Mouse (Mus musculus): ENCODE data around the gene 2510009E07Rik. TPM values are rescaled to one million over a fixed set of nuclear protein-coding genes. Genes with fewer than 3 reads are reported as not detected.
A peak's percentile ranks its signal among the peaks of the same experiment; 100 is the strongest.

The 2510009E07Rik gene
- polyA plus RNA-seq, 2 experiments = 1.6 to 1.9 TPM

- no peak overlapping the region for H3K9ac ChIP-seq (replicated peaks)
- no peaks in the 10 kb centered on the region for H3K9me3 ChIP-seq (ENCODE audit: control insufficient read depth, low read length)
- ATAC-seq (ENCODE audit: insufficient read depth) = no peak
- no peak for DNase-seq (ENCODE audit: low read depth in 3 of 3, low spot score in 3 of 3)
- TF ChIP-seq EP300 (IDR thresholded peaks at IDR 0.05; ENCODE audit: low read depth) (no peak), CTCF (IDR thresholded peaks at IDR 0.05; ENCODE audit: low read depth) (no peak)
- no peaks in the 10 kb centered on the region for H3K27me3 ChIP-seq (ENCODE audit: control insufficient read depth, insufficient read depth, low read length)
- 72% methylated on average over 6 of the region's 6 CpGs for WGBS (ENCODE audit: insufficient replicate concordance)
- no peaks in the 10 kb centered on the region for H3K36me3 ChIP-seq (replicated peaks; ENCODE audit: control insufficient read depth, insufficient read depth, low read depth)
- no peak overlapping the region for H3K4me2 ChIP-seq (ENCODE audit: low read depth)
- H3K4me1 ChIP-seq (replicated peaks; ENCODE audit: control insufficient read depth in 2 of 2, insufficient read depth in 2 of 2, low read length in 1 of 2) = peaks cover 0 to 2% of the 10 kb centered on the region in 2 experiments; a peak in 2 of 4 replicates
- H3K4me3 ChIP-seq (ENCODE audit: insufficient read depth in 1 of 2, low read depth in 2 of 2, low read length in 2 of 2) = no peak overlapping the region
- H3K27ac ChIP-seq = no peak overlapping the region
Measured at GRCm38 (mm10) chr16:21627248-21627647, 67.2 kb downstream of the 2510009E07Rik start.

DNA sequence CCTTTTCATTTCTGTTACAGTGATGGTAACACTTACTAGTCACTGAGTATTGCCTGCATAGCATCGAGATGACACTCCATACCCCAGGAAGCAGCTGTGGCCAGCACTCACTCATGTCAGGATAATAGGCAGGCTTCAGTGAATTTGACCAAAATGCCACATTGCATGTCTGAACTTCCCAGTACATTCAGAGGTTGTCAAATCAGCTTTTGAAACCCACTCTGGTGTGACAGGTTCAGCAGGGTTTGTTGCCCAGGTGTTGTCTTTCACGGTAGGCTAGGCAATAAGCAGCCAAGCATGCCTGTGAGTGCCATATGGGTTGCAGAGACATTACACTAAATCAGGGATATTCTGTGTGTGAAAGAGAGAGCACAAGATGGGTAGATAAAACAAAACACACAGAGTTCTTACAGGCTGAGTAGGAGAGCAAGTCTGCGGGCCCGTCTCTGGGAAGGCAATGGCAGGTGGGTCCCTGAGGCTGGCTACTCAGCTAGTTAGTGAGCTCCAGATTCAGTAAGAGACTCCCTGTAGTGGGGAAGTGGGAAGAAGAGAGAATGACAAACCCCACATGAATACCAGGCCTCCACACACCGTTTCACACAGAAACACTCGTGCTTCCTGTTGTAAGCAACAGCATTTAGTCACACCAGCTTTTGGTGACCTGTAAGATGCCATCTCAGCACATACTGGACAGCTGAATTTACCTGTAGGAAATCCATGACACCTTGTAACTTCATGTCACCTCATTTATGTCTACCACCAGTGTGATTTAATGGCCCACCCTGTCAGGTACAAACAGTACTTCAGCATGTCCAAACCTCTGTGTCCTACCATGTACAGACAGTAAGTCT lies 68.5 kb downstream of the 2510009E07Rik start:
- 62% methylated on average over 6 of the region's 6 CpGs for WGBS (ENCODE audit: insufficient replicate concordance)
- no peak overlapping the region for H3K4me2 ChIP-seq (ENCODE audit: low read depth)
- ATAC-seq (ENCODE audit: insufficient read depth) = no peak
- H3K27me3 ChIP-seq (ENCODE audit: control insufficient read depth, insufficient read depth, low read length) = no peaks in the 10 kb centered on the region
- H3K4me1 ChIP-seq (replicated peaks; ENCODE audit: control insufficient read depth in 2 of 2, insufficient read depth in 2 of 2, low read length in 1 of 2) = peaks cover 0 to 2% of the 10 kb centered on the region in 2 experiments; a peak in 1 of 4 replicates
- DNase-seq (ENCODE audit: low read depth in 3 of 3, low spot score in 3 of 3) = no peak
- TF ChIP-seq EP300 (IDR thresholded peaks at IDR 0.05; ENCODE audit: low read depth) (no peak), CTCF (IDR thresholded peaks at IDR 0.05; ENCODE audit: low read depth) (no peak)
- no peak overlapping the region for H3K9ac ChIP-seq (replicated peaks)
- H3K4me3 ChIP-seq (ENCODE audit: insufficient read depth in 1 of 2, low read depth in 2 of 2, low read length in 2 of 2) = no peak overlapping the region
- no peaks in the 10 kb centered on the region for H3K9me3 ChIP-seq (ENCODE audit: control insufficient read depth, low read length)
- no peaks in the 10 kb centered on the region for H3K36me3 ChIP-seq (replicated peaks; ENCODE audit: control insufficient read depth, insufficient read depth, low read depth)
- H3K27ac ChIP-seq = no peak overlapping the region

DNA sequence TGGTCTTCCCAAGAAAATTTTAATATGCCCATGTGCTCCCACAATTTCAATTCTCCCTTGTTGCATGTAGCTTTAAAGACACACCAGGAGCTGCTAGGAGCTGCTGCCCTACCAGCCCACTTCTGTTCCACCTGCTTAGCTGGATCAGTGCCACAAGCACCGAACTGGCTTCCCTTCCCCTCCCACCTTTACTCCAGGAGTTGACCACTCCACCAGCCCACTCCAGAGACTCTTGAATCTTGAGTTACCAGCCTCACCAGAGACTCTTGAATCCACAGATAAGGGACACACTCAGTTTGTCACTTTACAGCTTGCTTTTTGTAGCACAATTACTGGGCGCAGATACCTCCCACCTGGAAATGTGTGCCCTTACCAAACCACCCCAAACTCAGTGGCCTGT lies 73.8 kb downstream of the 2510009E07Rik start:
- DNase-seq (ENCODE audit: low read depth in 3 of 3, low spot score in 3 of 3) (no peak), ATAC-seq (ENCODE audit: insufficient read depth) (no peak)
- Histone ChIP-seq H3K4me2 (ENCODE audit: low read depth) (no peak overlapping the region), H3K27me3 (ENCODE audit: control insufficient read depth, insufficient read depth, low read length) (no peaks in the 10 kb centered on the region), H3K4me1 (replicated peaks; ENCODE audit: control insufficient read depth in 2 of 2, insufficient read depth in 2 of 2, low read length in 1 of 2) (no peaks in the 10 kb centered on the region; a peak in 1 of 4 replicates), H3K36me3 (replicated peaks; ENCODE audit: control insufficient read depth, insufficient read depth, low read depth) (no peaks in the 10 kb centered on the region), H3K9ac (replicated peaks) (no peak overlapping the region), H3K4me3 (ENCODE audit: insufficient read depth in 1 of 2, low read depth in 2 of 2, low read length in 2 of 2) (no peak overlapping the region), H3K27ac (no peak overlapping the region), H3K9me3 (ENCODE audit: control insufficient read depth, low read length) (no peaks in the 10 kb centered on the region)
- whole genome bisulfite sequencing (ENCODE audit: insufficient replicate concordance) = 59% methylated on average over 2 of the region's 2 CpGs
- TF ChIP-seq CTCF (IDR thresholded peaks at IDR 0.05; ENCODE audit: low read depth) (no peak), EP300 (IDR thresholded peaks at IDR 0.05; ENCODE audit: low read depth) (no peak)

- no peak for DNase-seq (ENCODE audit: low read depth in 3 of 3, low spot score in 3 of 3)
- no peaks in the 10 kb centered on the region for H3K36me3 ChIP-seq (replicated peaks; ENCODE audit: control insufficient read depth, insufficient read depth, low read depth)
- H3K9ac ChIP-seq (replicated peaks) = no peak overlapping the region
- H3K4me3 ChIP-seq (ENCODE audit: insufficient read depth in 1 of 2, low read depth in 2 of 2, low read length in 2 of 2) = no peak overlapping the region
- WGBS (ENCODE audit: insufficient replicate concordance) = 53% methylated on average over 7 of the region's 7 CpGs
- TF ChIP-seq CTCF (IDR thresholded peaks at IDR 0.05; ENCODE audit: low read depth) (peak; percentile 58), EP300 (IDR thresholded peaks at IDR 0.05; ENCODE audit: low read depth) (no peak)
- H3K9me3 ChIP-seq (ENCODE audit: control insufficient read depth, low read length) = no peaks in the 10 kb centered on the region
- no peak overlapping the region for H3K4me2 ChIP-seq (ENCODE audit: low read depth)
- H3K4me1 ChIP-seq (replicated peaks; ENCODE audit: control insufficient read depth in 2 of 2, insufficient read depth in 2 of 2, low read length in 1 of 2) = no peaks in the 10 kb centered on the region; a peak in 1 of 4 replicates
- H3K27ac ChIP-seq = no peak overlapping the region
- no peak for ATAC-seq (ENCODE audit: insufficient read depth)
- H3K27me3 ChIP-seq (ENCODE audit: control insufficient read depth, insufficient read depth, low read length) = no peaks in the 10 kb centered on the region
Measured at GRCm38 (mm10) chr16:21615802-21616201, 78.7 kb downstream of the 2510009E07Rik start.

DNA sequence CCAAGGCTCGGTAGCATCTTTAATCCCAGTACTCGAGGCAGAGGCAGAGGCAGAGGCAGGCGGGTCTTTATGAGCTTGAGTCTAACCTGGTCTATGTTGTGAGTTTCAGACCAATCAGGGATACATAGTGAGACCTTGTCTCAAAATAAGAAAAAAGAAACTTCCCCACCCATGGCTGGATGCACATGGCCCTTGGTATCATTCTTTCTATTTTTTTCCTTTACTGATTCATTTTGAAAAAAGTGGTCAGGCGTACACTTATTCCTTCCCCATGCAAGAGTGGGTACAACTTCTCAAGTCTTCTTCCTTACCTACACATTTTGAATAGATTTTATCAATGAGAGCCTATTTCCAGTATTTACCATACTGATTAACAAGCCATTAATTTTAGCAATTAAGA lies 84.0 kb downstream of the 2510009E07Rik start:
- no peaks in the 10 kb centered on the region for H3K27me3 ChIP-seq (ENCODE audit: control insufficient read depth, insufficient read depth, low read length)
- H3K36me3 ChIP-seq (replicated peaks; ENCODE audit: control insufficient read depth, insufficient read depth, low read depth) = no peaks in the 10 kb centered on the region
- no peak overlapping the region for H3K4me3 ChIP-seq (ENCODE audit: insufficient read depth in 1 of 2, low read depth in 2 of 2, low read length in 2 of 2)
- no peaks in the 10 kb centered on the region for H3K9me3 ChIP-seq (ENCODE audit: control insufficient read depth, low read length)
- no peak overlapping the region for H3K9ac ChIP-seq (replicated peaks)
- no peaks in the 10 kb centered on the region for H3K4me1 ChIP-seq (replicated peaks; ENCODE audit: control insufficient read depth in 2 of 2, insufficient read depth in 2 of 2, low read length in 1 of 2)
- ATAC-seq (ENCODE audit: insufficient read depth) = no peak
- no peak overlapping the region for H3K27ac ChIP-seq
- TF ChIP-seq CTCF (IDR thresholded peaks at IDR 0.05; ENCODE audit: low read depth) (no peak), EP300 (IDR thresholded peaks at IDR 0.05; ENCODE audit: low read depth) (no peak)
- DNase-seq (ENCODE audit: low read depth in 3 of 3, low spot score in 3 of 3) = no peak
- 71% methylated on average over 4 of the region's 4 CpGs for WGBS (ENCODE audit: insufficient replicate concordance)
- no peak overlapping the region for H3K4me2 ChIP-seq (ENCODE audit: low read depth)

All from liver, embryonic 14.5 days (tissue).